Mouse (Mus musculus) liver (tissue): ENCODE measurements around the gene Hlcs.

Experiments
- DNase-seq: peaks from one replicate; pipeline ENCODE4 v3.0.0-alpha.2; 2020; ENCODE audit warnings: mixed read lengths

Gene Hlcs

DNA sequence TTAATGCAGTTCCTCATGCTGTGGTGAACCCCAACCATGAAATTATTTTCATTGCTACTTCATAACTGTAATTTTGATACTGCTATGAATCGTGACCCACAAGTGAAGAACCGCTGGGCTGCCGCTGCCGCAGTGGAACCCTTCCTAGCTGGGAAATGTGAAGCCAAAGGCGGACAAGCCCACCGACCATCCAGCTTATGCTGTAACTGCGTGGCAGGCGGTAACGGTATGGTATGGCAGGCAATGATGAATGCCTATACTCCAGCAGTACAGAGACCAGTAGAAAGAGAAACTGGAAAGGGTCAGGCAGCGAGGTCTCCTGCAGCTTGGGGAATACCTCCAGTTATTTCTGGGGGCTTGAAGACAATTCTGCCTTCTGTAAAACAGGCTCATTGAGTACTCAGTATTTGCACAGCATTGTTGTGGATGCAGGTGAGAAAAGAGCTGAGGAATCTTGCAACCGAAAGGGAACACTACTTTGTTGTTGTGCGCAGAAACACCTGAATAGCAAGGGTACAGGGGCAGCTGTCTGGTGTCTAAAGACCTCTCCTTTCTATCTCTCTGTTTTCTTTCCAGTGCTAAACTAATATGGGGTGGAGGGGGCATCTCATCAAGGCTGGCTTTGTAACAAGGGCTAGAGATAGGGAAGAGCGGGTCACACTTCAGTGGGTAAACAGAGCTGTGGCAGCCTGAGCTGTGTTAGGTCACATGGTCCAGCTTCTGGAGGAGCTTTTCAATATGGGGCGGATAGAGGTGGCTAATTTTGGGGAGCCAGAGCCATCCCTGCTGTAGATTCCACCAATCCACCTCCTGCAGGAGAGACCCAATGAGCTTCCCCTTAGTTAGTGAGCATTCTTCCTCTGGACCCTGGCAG, 224.3 kb downstream of the Hlcs start:
- no peak for DNase-seq

DNA sequence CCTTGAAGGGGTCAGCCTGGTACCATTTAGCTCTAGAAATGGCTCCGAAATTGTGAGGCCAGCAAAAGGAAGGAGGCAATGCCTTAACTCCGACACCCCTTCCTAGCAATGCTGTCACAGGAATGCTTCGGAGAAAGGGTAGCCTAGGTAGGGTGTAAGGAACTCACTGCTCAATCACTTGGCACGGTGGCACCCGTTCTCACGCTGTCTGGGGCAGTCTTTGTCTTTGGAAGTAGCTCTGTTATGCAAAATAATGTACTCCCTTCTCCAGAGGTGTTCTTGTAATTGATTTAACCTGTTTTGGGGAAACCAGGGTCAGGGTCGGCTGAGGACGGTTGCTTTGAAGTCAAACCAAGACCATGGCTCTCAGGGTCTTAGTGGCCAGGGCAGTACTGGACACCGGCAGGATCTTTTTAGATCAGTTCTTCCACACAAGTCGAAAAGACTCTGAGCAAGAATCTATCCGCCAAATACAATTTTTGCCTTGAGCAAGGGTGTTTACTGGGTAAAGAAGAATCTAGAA, 225.1 kb downstream of the Hlcs start:
- DNase-seq: no peak

DNA sequence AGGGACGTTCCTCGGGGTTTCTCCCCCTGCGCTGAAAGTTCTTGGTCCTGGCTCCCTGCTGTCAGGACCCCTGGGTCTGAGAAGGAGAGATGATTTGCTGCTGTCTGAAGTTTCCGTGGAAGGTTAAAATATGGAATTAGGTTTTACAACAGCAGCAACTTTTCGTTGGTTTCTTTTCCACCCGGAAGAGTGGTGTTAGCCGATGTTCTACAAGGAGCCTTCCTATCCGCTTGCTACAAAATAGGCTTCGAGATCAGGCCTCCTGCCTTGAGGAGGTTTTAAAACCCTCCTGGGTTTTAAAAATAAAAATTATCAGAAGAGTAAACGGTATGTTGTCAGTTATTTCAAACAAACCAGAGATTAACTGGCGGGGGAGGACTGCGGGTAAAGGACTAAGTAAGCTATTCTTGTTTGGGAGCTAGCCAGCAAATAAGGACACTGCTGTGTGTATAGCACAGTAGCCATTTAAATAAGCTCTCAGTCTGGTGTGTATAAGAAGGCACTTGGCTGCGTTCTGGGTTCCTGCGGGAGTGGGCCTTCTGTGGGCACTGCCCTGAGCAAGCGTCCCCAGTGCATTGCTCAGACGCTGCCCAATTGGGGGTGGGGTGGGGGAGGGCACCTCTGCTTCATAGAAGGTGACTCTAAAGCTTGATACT, 225.7 kb downstream of the Hlcs start:
- no peak for DNase-seq

DNA sequence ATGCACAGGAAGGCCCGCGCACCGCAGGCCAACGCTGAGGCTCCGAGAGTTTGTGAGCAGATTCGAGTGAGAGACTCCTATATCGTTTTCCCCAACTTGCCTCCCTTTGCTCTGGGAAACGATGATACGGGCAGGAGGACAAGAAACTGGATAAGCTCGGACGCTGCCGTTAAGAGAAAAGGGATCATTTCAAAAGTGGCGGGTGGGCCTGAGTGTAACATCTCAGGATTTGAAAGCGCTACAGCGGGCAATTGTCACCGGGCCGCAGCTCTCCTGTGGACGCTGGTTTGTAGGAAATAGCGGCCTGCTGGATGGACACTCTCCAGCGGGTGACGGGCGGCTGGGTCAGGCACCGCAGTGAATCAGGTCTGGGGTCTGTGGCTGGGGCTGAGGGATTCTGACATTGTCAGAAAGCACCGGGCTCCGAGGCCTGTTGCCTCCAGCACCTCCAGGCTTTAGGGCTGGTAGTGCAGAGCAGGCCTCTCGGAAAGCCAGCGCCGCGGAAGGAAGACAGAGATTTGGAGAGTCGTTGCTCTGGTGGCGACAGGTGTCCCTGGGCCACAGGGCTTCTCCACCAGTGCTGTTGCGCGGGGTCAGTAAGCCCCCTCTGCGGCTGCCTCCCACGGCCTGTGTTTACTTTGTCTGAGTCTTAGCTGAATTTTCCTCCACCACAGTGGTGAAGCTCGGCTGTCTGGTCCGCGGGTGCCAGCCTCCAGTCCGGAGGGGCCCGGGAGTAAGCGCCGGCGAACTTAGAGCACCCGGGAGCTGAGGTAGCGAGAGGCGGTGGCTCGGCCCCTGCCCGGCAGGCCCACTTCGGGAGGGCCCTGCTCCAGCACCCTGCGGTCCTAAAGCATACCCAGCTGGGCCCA, 226.4 kb downstream of the Hlcs start:
- no peak for DNase-seq

DNA sequence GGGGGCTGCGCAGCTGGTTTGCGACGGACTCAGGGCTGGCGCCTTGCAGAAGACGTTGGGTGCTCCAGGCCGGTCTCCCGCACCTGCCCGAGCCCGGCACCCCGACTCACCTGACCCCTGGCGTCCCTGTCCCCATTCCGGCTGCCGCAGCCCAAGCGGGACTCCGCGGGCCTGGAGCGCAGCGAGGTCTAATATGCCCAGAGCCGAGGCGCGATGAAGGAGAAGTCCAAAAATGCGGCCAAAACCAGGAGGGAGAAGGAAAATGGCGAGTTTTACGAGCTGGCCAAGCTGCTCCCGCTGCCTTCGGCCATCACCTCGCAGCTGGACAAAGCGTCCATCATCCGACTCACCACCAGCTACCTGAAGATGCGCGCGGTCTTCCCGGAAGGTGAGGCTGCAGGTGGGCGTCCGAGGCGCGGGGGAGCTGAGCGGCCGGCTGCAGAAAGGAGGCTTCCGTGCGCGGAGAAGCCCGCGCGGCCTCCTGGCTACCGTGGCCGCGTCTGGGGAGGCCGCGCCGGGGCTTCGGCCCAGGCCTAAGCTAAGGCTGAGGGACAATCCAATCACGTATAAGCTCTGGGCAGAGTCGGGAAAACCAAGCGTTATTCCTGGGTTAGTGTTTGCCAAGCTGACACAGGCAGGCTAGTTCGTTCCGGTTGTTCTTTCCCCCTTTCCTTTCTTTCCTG, 227.6 kb downstream of the Hlcs start:
- no peak for DNase-seq

DNA sequence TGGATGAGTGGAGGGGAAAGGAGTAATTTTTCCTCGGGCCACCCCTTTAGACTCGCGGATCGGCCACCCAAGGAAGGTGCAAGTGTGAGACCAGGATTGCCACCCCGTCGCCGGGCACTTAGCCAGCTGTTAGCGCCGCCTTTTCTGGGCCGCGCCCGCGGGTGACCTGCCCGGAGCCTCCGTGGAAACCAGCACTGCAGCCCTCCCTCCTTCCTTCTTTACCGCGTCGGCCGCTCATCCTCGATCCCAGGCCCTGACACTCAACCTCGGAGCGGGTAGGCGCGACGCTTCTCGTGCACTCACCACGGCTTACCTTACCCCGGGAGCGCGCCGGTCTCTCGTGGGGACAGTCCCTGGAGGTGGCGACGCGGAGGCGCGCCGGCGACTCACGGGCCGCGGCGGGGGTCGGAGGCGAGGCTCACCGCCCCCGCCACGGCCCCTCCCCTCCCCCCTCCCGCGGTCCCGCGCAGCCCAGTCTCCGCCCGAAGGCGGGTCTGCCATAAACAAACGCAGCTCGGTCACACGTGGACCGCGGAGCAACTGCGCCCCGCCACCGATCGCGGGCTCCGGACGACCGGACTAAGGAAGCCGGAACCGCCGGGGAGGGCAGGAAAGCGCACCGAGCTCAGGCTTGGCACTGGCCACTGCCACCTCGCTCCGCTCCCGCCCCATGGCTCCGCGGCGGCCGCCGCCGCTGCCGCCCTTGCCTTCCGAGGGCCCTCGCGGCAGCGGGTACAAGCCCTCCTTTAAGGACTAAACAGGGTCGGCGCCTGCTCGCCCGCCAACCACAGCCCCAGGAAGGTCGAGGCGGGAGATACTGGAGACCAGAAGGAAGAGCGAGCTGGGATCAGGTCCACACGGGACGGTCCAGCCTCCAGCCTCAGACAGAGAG, 228.4 kb downstream of the Hlcs start, which contains the start of gene Sim2:
Gene Sim2 (plus strand): TSS at position 221 of the 892 bp plus-strand sequence.
- no peak for DNase-seq

DNA sequence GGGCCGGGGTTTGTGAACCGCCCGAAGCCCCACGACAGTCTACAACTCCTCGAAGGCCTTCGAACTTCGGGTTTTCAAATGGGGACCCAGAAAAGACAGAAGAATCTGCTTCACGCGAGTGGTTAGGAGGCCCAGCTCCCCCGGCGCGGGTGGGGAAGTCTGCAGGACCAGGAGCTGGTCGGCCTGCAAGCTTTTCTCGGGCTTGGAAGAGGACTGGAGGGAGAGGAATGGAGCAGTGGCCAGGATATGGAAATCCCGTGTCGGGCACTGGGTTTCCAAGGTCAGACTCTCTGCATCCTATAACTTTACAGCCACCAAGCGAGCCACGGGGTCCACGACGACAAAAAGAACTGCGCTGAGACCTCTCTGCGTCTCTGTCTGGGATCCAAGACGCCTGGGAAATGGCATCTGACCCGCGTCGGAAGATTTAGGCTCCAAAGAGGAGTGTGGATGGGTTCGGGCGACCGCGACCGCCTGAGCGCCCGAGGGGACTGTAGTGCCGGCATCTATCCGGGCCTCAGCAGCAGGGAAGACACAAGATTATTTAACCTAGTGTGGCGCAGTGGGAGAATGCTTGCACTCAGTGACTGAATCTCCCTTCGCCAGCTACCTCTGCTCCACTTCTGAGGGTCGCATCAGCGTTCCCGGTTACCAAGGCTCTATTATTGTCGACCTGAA, 229.4 kb downstream of the Hlcs start:
- DNase-seq: no peak

DNA sequence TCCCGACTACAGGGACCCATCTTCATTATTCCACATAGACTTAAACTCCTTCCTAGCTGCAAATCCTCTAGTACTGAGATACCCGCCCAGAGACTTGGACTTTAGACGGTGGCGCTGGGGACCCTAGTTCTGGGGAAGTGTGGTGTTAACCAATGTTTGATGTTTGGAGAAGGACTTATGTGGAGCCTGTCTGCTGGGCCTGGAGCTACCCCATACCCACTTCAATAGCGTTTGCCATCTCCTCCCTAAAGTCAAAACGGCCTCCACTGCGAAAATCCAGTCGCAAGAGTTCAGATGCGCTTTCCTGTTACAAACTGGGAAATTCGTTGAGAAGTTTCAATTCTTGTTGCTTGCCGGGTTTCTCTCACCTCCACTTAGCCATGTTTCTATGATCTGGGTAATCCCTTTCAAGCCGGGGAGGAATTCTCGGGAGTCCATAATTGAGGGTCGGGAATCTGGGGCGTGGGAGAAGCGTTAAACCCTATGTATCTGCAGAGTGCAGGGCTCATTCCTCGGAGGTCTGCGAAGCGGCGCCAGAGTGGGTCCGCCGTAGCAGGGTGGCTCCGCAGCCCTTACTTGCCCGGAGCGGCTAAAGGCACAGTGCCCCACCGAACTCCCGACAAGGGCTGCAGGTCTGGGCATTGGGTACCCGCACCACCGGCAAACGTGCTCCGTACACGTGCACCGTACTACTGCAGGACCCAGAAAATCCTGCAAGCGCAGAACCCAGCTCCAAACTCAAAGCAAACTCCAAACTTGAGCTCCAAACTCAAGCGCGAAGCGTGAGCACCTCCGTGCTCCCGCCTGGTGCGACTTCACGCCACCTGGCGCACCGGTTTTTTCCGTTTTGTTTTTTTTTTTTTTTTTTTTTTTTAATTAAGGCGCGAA, 230.2 kb downstream of the Hlcs start:
- no peak for DNase-seq

DNA sequence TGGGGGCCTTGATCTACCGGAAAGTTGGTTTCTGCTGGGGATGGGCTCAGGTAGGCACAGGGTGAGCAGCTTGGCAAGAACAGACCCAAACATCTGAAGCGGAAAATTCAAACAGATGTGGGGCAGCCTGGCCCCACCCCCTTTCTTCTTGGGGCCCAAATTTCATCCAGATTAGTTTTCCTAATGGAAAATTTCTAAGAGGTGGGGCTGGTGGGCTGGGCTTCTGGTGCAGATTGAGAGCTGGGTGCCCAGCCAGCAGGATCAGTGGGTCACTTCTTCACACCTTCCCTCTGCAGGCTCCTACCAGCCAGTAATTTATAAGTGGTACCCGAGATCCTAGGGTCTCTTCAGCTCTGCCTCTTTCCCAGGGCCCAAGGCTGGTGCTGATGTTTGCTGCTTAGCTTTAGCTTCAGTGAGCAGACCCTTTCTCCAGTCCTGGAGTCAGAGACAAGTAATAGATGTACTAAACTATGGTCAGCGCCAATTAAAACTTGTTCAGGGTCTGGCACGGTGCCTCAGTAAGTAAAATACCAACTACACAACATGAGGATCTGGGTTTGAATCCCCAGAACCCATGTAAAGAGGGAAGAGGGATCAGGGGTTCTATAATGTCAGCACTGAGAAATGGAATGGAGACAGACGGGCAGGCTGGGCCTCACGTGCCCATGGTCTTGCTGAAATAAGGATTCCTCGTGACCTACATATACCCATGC, 231.2 kb downstream of the Hlcs start:
- no peak for DNase-seq

DNA sequence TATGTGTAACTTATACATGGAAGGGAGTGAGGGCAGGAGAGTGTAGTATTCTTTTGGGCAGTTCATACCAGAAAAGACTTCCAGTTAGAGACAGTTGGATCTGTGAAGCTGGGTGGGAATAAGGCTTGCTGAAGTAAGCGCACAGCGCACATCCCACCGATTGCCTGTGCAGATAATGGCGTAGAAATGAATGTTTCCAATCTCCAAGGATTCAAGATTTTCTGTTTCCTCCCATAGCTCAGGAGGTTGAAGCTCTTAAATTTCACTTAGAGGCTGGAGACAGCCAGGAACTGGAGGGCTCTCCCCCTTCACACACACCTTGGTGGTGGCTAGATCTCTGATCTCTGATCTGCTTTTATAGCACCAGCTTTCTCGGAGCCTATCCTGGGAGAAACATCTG, 231.8 kb downstream of the Hlcs start:
- no peak for DNase-seq

DNA sequence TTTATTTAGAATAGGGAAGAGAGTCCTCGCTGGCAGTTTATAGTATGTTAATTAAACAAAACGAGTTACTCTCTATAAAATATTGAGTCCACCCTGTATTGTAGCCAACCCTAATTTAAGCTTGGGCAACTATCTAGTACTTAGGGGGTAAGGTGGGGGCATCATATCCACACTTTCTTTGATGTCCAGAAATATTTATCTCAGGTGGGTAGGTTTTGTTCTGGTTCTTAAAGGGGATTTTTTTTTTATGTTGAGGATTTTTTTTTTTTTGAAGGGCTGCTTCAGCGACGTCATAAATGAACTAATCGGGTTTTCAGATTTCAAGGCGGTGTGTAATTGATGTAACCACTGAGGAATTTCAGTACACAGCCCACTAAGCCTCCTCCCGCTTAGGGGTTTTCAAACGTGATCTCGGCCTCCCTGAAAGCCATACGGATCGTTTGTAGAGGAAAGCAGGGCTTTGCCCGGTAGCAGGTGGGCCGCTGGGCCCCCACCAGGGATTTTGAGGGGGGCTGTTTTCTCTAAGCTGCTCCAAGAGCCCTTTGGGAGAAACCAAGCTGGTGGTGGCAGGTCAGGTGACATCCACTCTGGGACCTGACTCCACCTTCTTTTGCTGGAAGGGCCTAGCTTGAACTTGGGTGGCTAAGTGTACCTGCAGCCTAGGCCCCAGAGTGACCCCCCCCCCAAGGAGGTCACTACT, 233.4 kb downstream of the Hlcs start:
- no peak for DNase-seq

DNA sequence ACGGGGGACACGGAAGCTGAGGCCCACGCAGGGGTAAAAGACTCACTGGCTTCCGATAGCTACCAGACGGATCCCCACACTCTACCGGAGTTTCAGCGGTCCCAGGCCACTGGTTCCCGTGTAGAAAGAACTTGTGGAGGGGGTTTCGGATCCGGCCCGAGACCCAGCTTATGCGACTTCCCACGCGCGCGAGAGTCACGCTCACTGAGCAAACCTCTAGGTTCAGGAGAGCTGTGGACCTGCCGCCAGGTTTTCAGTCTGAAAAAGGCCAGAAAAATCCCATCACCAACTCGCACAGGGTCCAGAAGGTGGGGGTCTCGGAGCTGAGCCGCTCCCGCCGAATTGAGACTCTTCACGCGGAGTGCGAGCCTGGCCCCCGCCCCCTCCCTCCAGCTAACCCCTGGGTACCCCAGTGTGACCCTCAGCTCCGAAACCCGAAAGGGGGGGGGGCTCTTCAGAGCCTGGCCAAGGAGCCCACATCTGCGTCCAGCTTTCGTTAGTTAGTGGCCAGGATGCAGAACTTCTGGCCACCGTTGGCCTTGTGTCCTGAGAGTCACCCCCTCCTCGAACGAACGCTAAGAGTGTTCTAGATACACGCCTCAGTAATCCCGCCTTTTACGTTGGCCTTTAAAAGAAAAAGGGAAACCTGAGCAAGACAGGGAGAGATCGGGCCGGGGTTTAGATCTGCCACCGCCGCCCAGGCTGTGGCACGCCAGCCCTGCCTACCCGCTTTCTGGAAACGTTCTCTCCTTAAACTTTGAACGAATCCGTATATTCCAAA, 234.1 kb downstream of the Hlcs start:
- DNase-seq: no peak
